Mouse (Mus musculus): ENCODE data around the gene Macf1.
A peak's percentile ranks its signal among the peaks of the same experiment; 100 is the strongest.
"Not testable (repeated sequence)": the region's sequence is repeated elsewhere in the genome, so short reads cannot be mapped to it uniquely, and the experiment has no call there.

The Macf1 gene

GRCm38 (mm10) chr4:123670598-123670997 lies 13.6 kb downstream of the Macf1 start:
- no peak for DNase-seq (ENCODE audit: extremely low spot score)

- no peak for DNase-seq (ENCODE audit: extremely low spot score)
Measured at GRCm38 (mm10) chr4:123669696-123670095, 14.5 kb downstream of the Macf1 start.

- peak; percentile 85 for DNase-seq (ENCODE audit: extremely low spot score)
Measured at GRCm38 (mm10) chr4:123667260-123667867, 16.8 kb downstream of the Macf1 start.

- no peak for DNase-seq (ENCODE audit: extremely low spot score)
Measured at GRCm38 (mm10) chr4:123666517-123666916, 17.6 kb downstream of the Macf1 start.

- DNase-seq (ENCODE audit: extremely low spot score): no peak
Measured at GRCm38 (mm10) chr4:123665681-123666278, 18.4 kb downstream of the Macf1 start.

- DNase-seq (ENCODE audit: extremely low spot score): no peak
Measured at GRCm38 (mm10) chr4:123664951-123665661, 19.1 kb downstream of the Macf1 start.

- peak; percentile 79 for DNase-seq (ENCODE audit: extremely low spot score)
Measured at GRCm38 (mm10) chr4:123664021-123664950, 19.9 kb downstream of the Macf1 start.

GRCm38 (mm10) chr4:123663688-123663965 lies 20.5 kb downstream of the Macf1 start:
- no peak for DNase-seq (ENCODE audit: extremely low spot score)

GRCm38 (mm10) chr4:123662914-123663687 lies 21.1 kb downstream of the Macf1 start:
- peak; percentile 69 for DNase-seq (ENCODE audit: extremely low spot score)

- DNase-seq (ENCODE audit: extremely low spot score): no peak
Measured at GRCm38 (mm10) chr4:123658175-123658574, 26.0 kb downstream of the Macf1 start.

GRCm38 (mm10) chr4:123655245-123655644 lies 28.9 kb downstream of the Macf1 start:
- DNase-seq (ENCODE audit: extremely low spot score): no peak

- no peak for DNase-seq (ENCODE audit: extremely low spot score)
Measured at GRCm38 (mm10) chr4:123654566-123654965, 29.6 kb downstream of the Macf1 start.

GRCm38 (mm10) chr4:123653446-123653845 lies 30.7 kb downstream of the Macf1 start:
- not testable (repeated sequence) for DNase-seq (ENCODE audit: extremely low spot score)

GRCm38 (mm10) chr4:123652130-123652529 lies 32.0 kb downstream of the Macf1 start:
- no peak for DNase-seq (ENCODE audit: extremely low spot score)

GRCm38 (mm10) chr4:123649131-123649530 lies 35.0 kb downstream of the Macf1 start:
- no peak for DNase-seq (ENCODE audit: extremely low spot score)

- no peak for DNase-seq (ENCODE audit: extremely low spot score)
Measured at GRCm38 (mm10) chr4:123647668-123648067, 36.5 kb downstream of the Macf1 start.

- no peak for DNase-seq (ENCODE audit: extremely low spot score)
Measured at GRCm38 (mm10) chr4:123647109-123647508, 37.1 kb downstream of the Macf1 start.

- no peak for DNase-seq (ENCODE audit: extremely low spot score)
Measured at GRCm38 (mm10) chr4:123645246-123645845, 38.8 kb downstream of the Macf1 start.

- DNase-seq (ENCODE audit: extremely low spot score): no peak
Measured at GRCm38 (mm10) chr4:123643561-123643960, 40.6 kb downstream of the Macf1 start.

GRCm38 (mm10) chr4:123642877-123643276 lies 41.3 kb downstream of the Macf1 start:
- no peak for DNase-seq (ENCODE audit: extremely low spot score)

- DNase-seq (ENCODE audit: extremely low spot score): no peak
Measured at GRCm38 (mm10) chr4:123637136-123637535, 47.0 kb downstream of the Macf1 start.
